Mouse (Mus musculus): Measurements from ENCODE around the gene Kifc3.
"Not testable (repeated sequence)": the region's sequence is repeated elsewhere in the genome, so short reads cannot be mapped to it uniquely, and the experiment has no call there.

The Kifc3 gene

DNA sequence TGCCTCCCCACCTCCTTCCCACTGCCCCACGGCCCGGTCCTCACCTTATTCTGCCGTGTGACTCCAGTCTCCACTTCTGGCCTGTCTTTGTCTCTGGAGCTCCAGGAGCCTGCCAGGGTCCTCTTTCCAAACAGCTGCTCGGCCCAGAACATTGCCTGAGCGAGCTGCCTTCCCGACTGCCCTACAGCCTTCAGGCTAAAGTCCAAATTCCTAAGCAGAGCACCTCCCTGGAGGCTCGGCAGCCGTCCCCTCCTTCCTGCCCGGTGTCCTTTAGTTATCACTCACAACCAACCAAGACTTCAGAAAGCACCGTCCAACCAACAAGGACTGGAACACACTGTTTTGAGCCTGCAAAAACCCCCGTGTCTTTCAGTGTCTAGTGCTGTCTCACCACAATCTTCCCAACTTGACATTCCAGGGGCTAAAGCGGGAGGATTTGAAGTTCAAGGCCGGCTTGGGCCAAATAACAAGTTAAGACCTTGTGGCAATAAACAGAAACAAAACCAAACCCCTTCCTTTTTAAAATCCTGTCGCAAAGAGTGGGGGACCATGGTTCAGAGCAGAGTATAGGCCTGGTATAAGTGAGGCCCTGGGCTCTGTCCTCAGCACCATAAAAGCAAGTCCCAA, at the start of gene Kifc3:
Gene Kifc3 (minus strand): TSS at position 164 of the 627 bp plus-strand sequence.
- no peak for DNase-seq

DNA sequence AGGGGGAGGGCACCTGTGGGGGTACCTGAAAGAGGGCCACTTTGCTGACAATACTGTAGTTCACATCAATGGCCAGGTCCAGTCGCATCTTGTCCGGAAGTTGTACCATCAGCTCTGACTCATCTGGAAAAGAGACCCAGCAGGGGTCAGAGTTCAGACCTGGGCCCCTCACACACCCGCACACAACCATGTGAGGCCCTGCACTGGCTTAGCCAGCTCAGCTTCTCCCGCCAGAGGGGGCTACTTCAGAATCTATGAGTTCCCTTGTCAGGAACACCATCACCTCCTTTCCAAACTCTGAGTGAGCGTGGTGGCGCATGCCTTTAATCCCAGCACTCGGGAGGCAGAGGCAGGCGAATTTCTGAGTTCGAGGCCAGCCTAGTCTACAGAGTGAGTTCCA, 49.4 kb upstream of the Kifc3 start:
- DNase-seq, result no peak

DNA sequence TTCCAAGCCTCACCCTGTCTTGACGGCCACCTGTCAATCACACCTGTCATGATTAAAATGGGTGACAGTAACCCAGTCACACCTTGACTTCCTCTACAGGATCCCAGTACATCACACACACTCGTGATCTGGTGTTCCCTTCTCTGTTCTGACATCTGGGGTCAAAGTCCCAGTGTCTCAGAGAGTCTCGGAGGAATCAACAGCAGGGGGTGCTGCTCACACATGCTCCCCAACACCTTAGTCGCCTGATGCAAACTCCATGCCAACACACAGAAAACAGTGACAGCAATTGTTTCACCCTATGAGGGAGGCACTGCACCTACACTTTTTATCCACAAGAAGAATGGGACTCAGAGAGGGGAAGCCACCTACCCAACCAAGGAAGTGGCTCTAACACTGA, 47.2 kb upstream of the Kifc3 start:
- no peak for DNase-seq

- no peak for DNase-seq
Measured at GRCm38 (mm10) chr8:95247277-95247676, 44.7 kb upstream of the Kifc3 start.

DNA sequence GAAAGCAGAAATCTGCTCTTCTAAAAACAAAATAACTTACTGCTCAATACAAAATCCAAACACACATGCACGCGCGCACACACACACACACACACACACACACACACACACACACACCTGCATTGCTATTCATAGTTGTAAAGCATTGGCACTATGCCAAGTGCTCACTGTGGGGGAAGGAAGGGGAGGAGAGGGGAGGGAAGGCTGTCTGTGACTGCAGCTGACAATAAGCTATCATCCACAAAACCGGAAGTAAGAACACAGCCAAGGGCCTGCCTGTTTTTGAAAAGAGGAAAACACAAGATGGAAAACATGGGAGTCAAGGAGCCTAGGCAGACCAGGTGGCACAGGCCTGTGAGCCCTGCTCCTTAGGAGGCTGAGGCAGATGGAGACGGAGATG, 42.6 kb upstream of the Kifc3 start:
- peak; percentile 36 for DNase-seq

DNA sequence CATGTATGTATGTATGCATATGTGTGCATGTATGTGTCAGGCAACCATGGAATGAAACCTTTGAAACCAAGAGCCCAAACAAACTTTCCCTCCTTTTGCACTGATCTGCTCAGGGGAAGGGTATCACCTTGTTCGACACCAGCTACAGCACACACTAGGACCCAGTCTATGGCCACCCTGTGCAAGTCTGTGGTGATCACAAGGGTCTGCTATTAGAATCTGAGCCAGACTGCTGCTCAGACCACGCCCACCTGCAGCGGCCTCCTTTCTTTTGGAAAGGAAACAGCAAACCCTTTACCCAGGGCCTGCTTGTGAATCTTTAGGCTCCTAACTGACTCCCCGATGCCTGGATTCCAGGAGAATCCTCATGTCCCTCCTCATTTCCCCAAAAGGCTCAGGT, 41.2 kb upstream of the Kifc3 start:
- no peak for DNase-seq

- DNase-seq, result peak; percentile 39
Measured at GRCm38 (mm10) chr8:95242826-95243571, 40.4 kb upstream of the Kifc3 start.

GRCm38 (mm10) chr8:95242099-95242825, 39.6 kb upstream of the Kifc3 start:
- DNase-seq, result no peak

DNA sequence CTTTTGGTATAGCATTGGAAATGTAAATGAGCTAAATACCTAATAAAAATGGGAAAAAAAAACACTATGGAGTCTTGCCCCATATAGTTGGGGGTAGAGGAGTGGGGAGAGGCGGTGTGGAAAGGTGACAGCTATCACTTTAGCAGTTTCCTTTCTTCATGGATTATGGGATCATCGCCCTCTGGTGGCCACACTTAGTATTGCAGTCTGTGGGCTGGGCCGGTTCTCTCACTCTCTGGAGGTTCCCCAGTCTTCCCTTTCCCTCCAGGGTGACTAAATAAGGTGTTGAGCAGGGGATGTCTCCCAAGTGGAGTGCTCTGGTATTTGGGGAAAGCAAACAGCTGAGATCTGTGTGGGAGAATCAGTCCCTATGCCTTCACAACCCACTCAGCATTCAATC, 33.1 kb upstream of the Kifc3 start:
- peak; percentile 84 for DNase-seq

- DNase-seq, result not testable (repeated sequence)
Measured at GRCm38 (mm10) chr8:95230086-95230485, 27.5 kb upstream of the Kifc3 start.

GRCm38 (mm10) chr8:95227151-95227468, 24.5 kb upstream of the Kifc3 start:
- no peak for DNase-seq

DNA sequence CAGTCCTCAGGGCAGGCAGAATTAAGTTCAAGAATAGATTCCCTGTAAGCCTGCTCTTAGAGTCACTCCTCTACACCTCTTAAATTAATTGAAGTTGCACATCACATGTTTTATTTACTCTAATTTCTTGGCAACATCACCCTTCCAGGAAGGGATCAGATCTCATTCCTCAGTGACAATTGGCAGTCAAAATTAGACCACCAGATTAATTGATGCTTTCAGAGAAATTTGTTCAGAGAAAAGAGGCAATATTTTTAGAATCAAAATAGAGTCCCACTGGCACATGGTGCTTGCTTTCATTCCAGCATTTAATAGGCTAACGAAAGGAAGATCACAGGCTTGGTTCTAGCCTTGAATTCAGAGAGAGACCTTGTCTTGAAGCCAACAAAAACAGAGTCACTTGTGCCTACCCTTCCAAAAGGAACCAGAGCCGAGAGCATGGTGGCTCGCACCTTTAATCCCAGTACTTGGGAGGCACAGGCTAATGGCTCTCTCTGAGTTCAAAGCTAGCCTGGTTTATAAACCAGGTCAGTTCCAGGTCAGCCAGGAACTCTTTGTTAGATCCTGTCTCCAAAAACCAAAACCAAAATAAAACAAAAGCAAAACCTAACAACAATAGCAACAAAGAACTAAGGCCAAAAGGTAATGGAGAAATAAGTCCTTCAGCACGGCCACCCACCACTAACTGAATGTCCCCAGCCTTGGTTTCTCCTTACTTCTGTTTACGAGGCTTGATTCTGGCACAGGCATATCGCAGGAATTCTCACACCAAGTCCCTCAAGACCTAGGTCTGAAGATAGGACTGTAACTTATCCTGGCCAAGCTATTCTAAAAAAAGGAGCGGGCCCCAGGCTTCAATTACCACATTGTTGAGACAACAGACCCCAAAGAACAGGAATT, 23.9 kb upstream of the Kifc3 start:
- no peak for DNase-seq

DNA sequence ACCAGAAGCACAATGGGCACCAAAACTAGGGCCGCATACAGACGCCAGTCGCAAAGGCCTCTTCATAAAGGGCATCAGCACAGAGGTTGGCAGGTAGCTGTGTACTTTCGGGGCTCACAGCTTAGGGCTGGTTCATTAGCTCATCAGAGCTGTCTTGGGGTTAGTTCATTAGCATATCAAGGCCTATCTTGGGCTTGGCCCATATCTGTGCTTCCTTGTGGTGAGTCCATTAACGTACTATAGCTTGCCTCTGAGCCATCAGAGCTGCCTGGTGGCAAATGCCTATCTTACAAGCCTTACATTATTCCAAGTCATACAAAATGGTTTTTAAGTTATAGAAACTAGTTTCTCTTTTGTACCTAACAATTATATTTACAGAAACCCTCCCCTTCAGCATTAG, 21.4 kb upstream of the Kifc3 start:
- DNase-seq, result no peak

GRCm38 (mm10) chr8:95221045-95221444, 18.4 kb upstream of the Kifc3 start:
- no peak for DNase-seq

- DNase-seq, result no peak
Measured at GRCm38 (mm10) chr8:95220571-95220998, 18.0 kb upstream of the Kifc3 start.

DNA sequence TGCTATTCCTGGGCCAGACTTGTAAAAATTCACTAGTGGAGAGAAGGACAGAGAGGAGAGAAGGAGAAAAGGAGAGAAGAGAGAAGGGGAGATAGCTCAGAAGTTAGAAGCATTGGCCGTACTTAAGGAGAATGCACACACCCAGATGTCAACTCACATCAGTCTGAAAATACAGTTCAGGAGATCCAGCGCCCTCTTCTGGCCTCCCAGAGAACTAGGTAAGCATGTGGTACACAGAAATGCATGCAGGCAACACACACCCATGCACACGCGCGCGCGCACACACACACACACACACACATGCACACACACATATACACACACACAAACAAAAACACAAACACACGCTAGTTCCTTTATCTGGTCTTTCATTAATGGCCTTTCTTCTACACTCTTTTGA, 17.0 kb upstream of the Kifc3 start:
- DNase-seq, result no peak

DNA sequence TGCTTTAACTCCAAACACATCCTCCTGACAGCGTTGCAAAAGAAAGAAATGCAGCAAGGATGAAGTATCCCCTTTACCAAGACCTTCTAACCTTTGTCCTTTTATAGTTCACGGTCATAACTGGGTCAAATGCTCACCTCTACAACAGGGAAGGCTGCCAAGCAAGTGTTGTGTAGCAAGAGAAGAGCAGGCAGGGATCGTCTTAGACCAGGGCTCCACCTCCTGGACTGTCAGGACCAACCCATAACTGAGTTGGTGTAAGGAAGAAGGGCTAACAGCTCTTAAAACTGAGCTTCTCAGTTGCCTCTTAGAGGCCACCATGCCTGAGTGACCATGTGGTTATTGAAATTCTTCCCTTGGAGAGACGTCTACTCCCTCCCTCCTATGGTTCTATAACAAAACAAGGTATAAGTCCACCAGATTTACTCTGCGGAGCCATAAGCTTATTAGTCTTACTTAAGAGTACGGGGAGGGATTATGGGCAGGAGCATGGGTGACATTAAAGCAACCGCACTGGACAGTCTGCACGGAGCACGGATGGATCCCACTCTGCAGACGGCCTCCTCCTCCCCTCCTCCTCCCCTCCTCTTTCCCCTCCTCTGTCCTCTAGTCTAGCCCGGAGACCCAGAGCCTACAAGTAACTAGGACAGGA, 13.2 kb upstream of the Kifc3 start:
- DNase-seq, result no peak

- DNase-seq, result no peak
Measured at GRCm38 (mm10) chr8:95209924-95210323, 7.3 kb upstream of the Kifc3 start.

DNA sequence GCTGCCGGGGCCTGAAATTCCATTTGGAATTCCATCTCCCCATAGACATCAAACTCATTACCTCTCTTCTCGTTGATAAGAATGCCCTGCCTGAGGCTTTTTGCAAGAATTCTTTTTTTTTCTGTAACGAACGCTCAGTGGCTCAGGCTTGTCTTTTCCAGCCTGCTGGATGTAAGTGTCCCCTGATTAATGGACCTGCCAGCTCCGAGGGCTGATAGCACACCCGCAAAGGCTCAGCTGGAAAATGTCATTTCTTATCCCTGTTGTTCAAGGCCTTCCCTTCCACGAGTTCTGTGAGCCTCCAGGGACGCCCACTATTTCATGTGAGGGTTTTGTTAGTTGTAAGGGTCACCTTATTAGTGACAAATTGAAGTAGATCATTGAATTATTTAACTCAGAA, 3.3 kb upstream of the Kifc3 start:
- no peak for DNase-seq

DNA sequence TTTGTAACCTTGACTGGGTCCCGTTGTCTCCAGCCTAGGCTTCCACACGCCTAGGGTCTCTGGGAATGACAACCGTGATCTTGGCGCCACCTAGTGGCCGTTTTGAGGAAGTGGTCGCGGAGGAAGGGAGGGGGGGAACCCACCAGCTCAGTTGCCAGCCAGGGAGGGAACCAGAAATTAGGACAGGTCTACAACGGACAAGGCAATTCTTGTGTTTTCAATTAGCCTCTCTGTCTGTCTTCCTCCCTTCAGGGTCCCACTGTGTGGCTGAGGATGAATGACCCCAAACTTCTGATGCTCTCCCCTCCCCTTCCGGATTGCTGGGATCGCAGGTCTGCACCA, 1.4 kb upstream of the Kifc3 start:
- DNase-seq, result peak; percentile 83

- no peak for DNase-seq
Measured at GRCm38 (mm10) chr8:95203326-95204038, 870 bp upstream of the Kifc3 start.

DNA sequence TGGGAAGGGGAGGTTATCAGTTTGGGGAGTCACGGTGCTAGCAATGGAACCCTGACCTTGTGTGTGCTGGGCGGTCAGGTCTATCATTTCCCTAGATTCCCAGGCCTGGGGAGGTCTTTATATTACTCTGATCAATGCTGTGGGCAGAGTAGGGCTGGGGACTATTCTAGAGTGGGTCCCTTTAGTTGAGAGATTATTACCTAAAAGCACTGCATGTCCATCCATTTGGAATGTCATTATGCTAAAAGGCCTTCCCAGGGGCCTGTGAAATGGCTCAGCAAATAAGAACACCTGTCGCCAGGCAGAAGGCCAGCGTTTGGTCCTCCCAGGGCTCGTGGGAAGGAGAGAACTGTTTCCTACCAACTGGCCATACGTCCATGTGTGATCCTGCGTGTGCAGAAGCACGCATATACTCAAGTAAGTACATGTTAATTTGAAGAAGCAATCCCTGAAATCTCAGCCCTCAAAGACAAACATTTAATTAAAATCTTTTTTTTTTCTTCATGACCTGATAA, 499 bp downstream of the Kifc3 start:
- no peak for DNase-seq
